Mouse (Mus musculus) liver, embryonic 14.5 days (tissue): ENCODE results near the gene Podxl2.
A peak's percentile ranks its signal among the peaks of the same experiment; 100 is the strongest.

Source experiments
- CTCF ChIP-seq: IDR thresholded peaks from 2 replicates; pipeline ENCODE4 v1.5.1; 2016; ENCODE audit warnings: antibody characterized with exemption, low read depth, control low read depth
- EP300 ChIP-seq: IDR thresholded peaks from 2 replicates; pipeline ENCODE4 v1.6.1; 2016; ENCODE audit warnings: antibody characterized with exemption, low read depth

GRCm38 (mm10) chr6:88831456-88831855 is 43.4 kb downstream of the Podxl2 start:
- TF ChIP-seq CTCF (peak; percentile 96), EP300 (no peak)
